Mouse (Mus musculus): ENCODE measurements around the gene Gm43191.

DNA sequence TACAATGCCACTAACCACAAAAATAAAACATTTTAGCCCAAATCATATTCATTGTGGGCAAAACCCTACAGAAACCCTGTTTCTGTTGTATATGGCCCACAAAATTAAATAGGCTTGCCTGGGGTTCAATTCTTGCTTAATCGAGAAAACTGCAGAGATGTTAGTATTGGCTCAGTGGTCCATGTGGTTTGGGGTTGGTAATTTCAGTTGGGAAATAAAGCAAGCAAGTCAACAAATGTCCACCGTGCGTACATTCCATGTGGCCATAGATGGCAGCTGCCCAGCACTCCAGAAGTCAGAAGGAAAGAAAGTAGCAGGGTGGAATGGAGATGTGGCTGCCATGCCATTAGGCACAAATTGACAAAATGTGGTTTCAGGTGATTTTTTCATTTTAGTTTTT, 48.1 kb downstream of the Gm43191 start:
- TF ChIP-seq POLR2A (IDR thresholded peaks at IDR 0.05; ENCODE audit: borderline replicate concordance, extremely low read depth, low read depth, low read length) (no peak), CTCF (IDR thresholded peaks at IDR 0.05; ENCODE audit: insufficient read depth, low read length) (no peak)

All from lung, adult 2 months (tissue).